Mouse (Mus musculus) adrenal gland, adult 8-10 months (tissue): ENCODE results near the gene Pknox2. TPM values are rescaled to one million over a fixed set of nuclear protein-coding genes. Genes with fewer than 3 reads are reported as not detected.

Experiments used
- DNase-seq: peaks from one replicate; pipeline ENCODE4 v3.0.0; 2022
- total RNA-seq, 4 experiments: library from RNA; stranded (reverse); gene quantifications; 2 replicates each; pipeline ENCODE4 v1.2.4; 2022

The Pknox2 gene
- total RNA-seq, result 1 to 10 TPM; 3.0 to 5.4 (median 5.4) TPM

DNA sequence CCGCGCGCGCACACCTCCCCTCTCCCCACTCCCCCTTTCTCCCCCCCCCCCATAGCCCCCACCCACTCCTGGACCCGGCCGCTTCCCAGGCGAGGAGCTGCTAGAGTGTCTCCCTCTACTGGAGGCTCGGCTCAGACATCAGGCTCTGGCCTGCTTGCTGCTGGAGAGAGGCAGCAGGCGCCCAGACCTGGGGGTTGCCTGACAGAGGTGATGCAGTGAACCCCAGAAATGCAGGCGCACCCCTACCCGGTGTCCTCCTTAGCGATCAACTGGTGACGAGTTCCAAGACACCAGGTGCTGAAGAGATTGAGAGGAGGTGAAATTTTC, at the start of gene Pknox2:
Gene Pknox2 (minus strand): TSS at position 49 of the 327 bp plus-strand sequence.
- peak; percentile 49 for DNase-seq

DNA sequence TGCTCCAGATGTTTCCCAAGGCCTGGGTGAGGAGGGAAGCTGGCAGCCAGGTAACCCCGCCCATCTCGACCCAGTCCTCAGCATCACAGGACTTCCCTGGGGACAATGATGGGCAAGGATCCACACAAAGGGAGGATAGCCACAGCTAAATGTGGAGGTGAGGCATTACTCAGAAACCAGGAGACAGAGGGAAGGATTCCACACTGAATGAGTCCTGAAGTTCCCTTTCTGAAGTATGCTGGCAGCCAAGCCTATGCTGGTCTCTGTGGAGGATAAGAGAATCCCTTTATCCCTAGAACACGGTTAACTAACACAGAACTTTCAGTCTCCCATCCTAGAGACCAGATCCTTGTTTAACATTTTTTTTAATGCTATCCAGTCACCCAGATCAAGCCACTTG, 40.8 kb upstream of the Pknox2 start:
- DNase-seq, result no peak

- no peak for DNase-seq
Measured at GRCm38 (mm10) chr9:37187407-37187806, 40.2 kb upstream of the Pknox2 start.

DNA sequence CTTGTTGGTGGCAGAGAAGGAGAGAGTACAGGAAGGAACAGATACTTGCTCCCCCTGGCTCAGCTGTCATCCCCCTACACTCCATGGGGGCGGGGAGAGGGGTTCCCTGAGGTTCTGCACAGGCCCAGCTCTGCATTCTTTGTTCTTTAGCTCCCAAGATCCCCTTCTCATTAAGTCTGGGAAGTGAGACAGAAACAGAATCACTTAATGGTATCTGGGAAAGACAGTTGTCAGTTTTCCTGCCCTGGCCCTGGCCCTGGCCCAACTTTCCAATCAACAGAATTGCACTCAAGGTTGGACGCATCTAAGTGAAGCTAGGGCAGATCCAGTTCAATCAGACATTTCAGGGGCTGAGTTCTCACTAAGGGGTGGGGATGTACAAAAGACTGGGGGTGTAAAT, 36.0 kb upstream of the Pknox2 start:
- no peak for DNase-seq

DNA sequence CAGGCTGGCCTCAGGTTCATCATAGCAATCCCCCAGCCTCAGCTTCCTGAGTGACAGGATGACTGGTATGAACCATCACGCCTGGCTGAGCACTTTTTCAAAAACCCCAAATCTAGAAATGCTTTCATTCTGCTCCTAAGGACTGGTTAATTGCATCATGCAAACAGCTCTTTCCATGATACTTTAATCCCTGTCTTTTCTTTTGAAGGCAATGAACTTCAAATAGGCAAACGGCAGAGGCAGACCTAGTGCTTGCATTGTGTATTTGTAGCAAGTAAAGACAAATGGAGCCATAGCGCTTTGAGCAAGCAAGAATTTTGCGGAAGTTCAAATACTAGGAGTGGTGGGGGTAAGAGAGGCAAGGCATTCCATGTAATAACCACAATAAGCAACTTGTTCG, 34.4 kb upstream of the Pknox2 start:
- DNase-seq, result no peak

DNA sequence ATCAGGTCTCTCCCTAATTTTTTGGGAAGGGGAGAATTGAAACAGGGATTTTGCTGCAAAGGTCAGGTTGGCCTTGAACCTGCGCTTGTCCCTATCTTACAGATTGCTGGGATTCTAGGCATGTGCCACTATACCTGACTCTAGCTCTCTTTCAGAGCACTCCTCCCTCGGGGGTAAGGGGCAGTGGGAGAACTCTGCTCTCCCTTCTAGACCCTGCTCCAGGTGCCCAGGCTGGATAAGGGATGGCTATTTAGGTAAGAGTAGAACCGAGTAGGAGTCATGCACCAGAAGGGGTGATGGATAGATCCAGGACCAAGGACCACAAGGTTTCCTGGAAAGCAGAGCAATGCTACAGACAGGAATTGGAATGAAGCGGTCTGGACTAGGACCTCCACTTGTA, 32.4 kb upstream of the Pknox2 start:
- DNase-seq, result no peak

- DNase-seq, result no peak
Measured at GRCm38 (mm10) chr9:37178911-37179310, 31.7 kb upstream of the Pknox2 start.

- no peak for DNase-seq
Measured at GRCm38 (mm10) chr9:37177551-37177950, 30.3 kb upstream of the Pknox2 start.

- DNase-seq, result peak; percentile 4
Measured at GRCm38 (mm10) chr9:37177107-37177506, 29.9 kb upstream of the Pknox2 start.

- DNase-seq, result no peak
Measured at GRCm38 (mm10) chr9:37176002-37176401, 28.8 kb upstream of the Pknox2 start.

DNA sequence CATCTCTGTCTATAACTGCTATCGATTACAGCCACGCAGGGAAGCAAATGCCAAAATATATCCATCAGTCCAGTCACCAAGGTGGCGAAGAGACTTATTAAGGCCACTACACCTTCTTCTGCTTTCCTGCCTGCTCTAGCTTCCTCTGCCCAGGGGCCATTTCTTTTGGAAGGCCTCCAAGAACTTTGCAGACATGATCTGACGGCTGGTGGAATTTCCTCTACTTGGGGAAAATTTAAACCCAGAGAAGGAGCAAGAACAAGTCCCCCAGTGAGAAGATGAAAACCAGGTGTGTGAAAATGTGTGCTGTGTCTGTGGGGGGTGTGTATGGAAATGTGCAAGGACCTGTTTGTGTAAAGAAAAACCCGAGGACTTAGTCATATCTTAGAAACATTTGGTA, 26.2 kb upstream of the Pknox2 start:
- no peak for DNase-seq

- DNase-seq, result no peak
Measured at GRCm38 (mm10) chr9:37166899-37167298, 19.7 kb upstream of the Pknox2 start.

GRCm38 (mm10) chr9:37160686-37161085, 13.5 kb upstream of the Pknox2 start:
- no peak for DNase-seq

DNA sequence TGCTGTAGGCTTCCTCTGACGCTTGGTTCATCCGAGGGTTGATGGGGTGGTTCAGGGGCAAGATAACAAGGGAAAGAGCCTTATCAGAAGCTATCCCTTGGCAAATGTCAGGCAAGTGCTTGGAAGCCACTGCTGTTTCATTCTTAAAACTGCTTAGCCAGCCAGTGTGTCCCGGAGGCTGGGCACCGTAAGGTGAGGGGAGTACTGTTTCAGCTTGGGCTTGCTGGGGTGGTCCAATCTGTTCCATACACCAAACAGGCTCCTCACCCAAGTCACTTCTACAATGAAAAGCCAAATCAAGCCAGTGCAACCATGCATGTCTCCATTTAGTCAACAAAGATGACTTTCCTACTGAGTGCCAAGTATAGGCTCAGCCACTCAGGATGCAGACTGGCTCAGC, 679 bp upstream of the Pknox2 start:
- DNase-seq, result no peak

- peak; percentile 58 for DNase-seq
Measured at GRCm38 (mm10) chr9:37146603-37147358, 426 bp downstream of the Pknox2 start.

DNA sequence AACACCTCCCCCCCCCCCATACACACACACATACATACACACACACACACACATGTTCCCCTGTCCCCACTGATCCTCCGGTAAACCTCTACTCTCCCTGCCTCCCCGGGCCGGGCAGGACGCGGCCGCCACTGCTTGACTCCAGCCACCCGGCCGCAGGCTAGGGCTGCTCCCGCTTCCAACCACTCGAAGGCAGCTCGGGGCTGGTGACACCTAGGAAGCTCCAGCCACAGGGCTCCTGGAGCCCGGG, 929 bp downstream of the Pknox2 start:
- no peak for DNase-seq

DNA sequence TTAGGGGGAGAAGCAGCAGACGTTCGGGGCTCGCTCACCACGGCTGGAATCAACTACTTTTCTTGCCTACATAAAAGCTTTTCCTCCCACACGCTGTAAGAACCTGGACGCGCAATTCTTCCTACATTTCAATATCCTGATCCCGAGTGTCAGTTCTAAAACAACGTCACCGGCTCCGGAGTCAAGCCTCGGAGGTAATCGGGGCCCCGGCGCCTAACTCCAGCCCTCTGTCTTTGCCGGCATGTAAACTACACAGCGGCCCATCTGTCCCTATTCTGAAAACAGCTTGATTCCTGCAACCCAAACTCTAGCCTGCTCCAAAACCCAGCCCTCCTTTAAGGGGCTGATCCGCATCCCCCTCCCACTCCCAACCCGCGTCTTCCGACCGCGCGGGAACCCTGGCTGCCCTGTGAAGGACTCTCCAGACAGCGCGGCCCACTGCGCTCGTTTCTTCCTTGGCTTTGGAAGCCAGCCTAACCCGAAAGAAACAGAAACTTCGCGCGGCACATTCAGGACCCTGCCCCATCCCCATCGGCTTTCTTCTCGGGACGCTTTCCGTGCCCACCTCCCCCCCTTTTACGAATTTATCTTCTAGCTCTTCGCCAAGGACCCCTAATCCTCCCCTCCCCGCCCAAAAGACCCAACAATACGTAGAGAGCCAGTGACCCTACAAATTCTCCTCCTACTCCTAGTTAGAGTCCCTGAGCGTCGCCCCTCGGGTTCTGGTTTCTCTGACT, 1.4 kb downstream of the Pknox2 start:
- DNase-seq, result peak; percentile 4

- peak; percentile 12 for DNase-seq
Measured at GRCm38 (mm10) chr9:37145151-37145615, 2.0 kb downstream of the Pknox2 start.

DNA sequence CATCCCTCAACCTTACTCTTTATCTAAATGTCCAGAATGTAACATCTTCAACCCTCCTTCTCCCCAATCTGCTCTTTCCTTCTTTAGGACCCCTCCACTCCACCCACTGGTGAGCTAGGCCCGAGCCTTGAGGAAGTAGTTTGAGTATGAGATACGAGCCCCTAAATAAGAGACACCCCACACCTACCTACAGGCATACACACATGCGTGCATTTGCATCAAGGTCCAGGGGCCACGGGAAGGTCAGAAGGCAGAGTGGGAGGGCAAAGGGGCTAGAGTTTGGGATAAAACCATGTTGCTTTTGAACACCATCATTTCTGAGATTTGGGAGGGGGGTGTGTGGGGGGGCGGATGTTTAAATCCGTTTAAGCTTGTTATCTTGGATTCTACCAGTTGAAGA, 2.5 kb downstream of the Pknox2 start:
- no peak for DNase-seq

GRCm38 (mm10) chr9:37144251-37144650, 3.0 kb downstream of the Pknox2 start:
- DNase-seq, result no peak

- DNase-seq, result no peak
Measured at GRCm38 (mm10) chr9:37143046-37143931, 3.9 kb downstream of the Pknox2 start.

- no peak for DNase-seq
Measured at GRCm38 (mm10) chr9:37142107-37142506, 5.1 kb downstream of the Pknox2 start.

DNA sequence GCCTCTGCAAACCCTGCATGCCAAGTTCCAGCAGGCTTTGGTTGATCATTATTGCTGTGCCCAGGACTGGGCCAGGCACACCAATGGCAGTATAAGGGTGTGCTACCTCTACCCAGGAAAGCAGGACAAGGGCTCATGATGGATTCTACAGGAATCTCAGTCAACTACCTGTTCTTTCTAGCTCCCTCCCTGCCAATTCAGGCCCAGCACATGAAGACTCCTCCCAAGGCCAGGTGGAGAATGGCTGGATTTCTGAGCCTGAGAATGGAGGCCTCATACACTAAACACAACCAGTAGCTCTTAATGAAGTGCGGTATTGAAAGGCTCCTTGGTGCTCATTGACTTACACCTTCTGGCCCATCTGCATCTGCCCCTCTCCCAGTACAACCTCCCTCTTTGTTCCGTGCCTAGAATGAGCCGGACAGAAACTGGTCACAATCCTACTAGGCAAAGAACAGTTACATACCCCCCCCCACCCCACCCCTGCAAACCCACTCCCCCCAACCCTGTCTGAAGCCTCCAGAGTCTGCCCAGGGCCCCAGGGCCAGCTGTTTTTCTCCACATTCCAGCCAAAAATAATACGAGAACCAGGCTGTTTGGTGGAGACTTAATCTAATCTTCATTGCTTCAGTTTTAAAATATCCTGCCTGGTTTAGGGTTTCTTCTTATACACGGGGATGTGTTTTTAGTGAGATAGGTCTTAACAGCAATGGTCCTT, 6.6 kb downstream of the Pknox2 start:
- DNase-seq, result no peak
